Mouse (Mus musculus) skeletal muscle tissue, postnatal 0 days (tissue): ENCODE measurements around the gene Cabin1. TPM values are rescaled to one million over a fixed set of nuclear protein-coding genes. Genes with fewer than 3 reads are reported as not detected.

ENCODE experiments used
- polyA plus RNA-seq: library from polyadenylated mRNA; unstranded; fragments of >200 nt; fragmentation: Nextera tagmentation; extraction: Ambion mirVana; gene quantifications from 2 replicates; pipeline ENCODE4 v1.2.1, GENCODE M21; 2015

The Cabin1 gene
- 15.4 and 17.0 TPM in 2 replicates for polyA plus RNA-seq

DNA sequence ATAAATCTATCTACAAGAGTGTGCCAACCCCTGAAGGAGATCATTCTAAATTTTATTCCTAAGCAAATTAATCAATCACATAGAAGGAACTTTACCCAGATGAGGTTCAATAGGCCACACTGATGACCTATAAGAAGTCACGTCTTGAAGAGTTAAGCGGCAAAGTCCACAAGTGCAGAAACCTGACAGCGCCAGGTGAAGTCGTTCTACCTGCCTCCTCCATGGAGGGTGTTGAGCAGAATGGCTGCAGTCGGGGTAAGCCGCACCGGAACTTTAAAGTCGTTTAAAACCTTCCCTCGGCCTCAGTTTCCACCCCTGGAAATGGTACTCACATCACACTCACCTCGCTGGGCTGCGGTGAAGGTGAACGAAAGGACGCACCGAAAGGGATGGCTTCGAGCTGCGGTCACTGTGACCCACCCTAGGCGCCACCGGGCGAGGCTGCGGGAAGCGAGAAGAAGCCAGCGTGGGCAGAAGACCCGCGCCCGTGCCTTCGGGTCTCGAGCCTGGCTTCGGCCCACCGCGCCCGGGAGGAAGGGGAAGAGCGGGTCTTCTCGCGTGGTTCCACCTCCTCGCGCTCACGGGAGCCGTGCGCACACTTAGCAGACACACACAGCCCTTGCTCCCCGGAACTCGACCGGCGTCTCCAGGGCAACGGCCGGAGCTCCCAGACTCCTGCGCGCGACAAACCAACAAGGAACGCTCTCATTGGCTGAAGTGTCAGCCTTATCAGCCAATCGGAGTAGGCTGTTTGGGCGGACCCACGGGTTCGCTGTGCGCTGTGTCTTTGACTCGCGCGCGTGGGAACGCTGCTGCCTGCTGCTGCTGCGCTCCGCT is at the start of gene Cabin1:
Gene Cabin1 (minus strand): TSS at position 660 of the 837 bp plus-strand sequence.

GRCm38 (mm10) chr10:75798176-75798696 is 34.1 kb upstream of the Cabin1 start, which contains the start of gene Gstt1:
Gstt1 (minus strand) TSS chr10:75798584.

DNA sequence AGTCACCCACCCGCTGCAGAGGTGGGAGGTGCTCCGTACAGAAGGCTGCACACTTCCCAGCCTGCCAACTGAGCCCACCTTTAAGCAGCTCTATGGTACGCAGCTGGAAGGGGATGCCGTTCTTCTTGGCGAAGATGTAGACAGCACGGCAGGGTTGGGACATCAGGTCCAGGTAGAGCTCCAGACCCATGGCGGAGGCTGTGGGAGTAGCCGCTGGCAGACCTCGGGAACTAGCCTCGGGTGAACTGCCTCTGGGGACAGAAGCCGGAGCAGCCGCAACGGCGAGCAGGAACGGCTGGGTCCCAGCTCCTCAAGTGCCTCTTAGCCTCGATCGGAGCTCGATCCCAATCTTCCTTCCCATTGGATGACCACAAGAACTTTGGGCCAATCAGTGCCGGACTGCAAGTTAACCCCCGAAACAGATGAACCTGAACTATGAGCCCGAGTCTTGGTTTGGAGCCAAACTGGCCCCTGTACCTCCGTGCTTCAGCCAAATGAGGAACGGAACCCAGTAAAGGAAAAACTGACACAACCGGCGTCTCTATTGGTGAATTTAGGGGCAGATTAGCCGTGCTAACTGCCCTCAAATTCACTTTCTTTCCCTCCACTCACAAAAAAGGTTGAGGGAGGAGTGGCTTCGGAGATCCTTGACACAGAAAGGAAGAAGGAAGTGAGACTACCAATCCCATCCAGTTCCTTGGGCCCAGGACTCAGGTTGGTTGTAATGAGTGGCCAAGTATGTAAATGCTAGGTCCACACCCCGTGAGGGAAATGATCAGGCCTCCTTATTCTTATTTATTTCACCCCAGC is 16.8 kb upstream of the Cabin1 start, which contains the start of the genes Gm20441 and Gstt3:
Gene Gm20441 (minus strand): TSS at position 186 of the 810 bp plus-strand sequence.
Gene Gstt3 (minus strand): TSS at position 646 of the 810 bp plus-strand sequence.

GRCm38 (mm10) chr10:75772795-75773664 is 8.9 kb upstream of the Cabin1 start, which contains the start of gene Ddt:
Ddt (minus strand) TSS chr10:75773414.

DNA sequence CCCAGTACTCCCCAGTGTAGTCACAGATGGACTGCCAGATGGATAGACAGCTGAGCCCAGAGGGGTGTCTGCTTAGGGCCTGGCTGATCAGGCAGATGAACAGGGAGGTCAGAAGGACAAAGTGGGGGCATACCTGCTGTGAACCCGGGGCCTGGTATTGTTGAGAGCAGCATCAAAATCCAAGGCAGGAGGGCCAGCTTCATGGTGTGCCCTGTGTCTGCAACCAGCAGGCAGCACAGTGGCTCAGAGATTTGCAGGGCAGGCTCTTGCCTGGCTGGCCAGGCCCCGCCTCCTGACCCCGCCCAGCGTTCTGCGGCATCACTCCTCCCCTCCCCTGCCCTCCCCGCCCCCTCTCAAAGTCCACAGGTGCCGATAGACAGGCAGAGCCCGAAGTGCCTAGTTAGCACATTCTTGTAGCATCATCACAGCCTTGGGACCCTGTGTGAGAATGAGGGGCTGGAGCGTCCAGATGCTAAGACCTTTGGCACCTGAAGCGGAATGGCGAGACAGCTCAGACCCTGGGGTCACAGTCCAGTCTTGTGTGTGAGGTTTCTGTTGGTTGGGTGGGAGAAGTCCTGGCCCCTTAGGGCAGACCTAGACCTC is 120.3 kb downstream of the Cabin1 start, which contains the start of gene Susd2:
Gene Susd2 (minus strand): TSS at position 268 of the 603 bp plus-strand sequence.

Other genes with a start within 250 kb of the Cabin1 start
- gene Snrpd3, start 246.8 kb downstream of the Cabin1 start, polyA plus RNA-seq: 59.6 and 80.7 TPM in 2 replicates
- gene Gucd1, start 246.4 kb downstream of the Cabin1 start, polyA plus RNA-seq: 20.8 and 23.3 TPM in 2 replicates
- gene Lrrc75b, start 204.0 kb downstream of the Cabin1 start, polyA plus RNA-seq: 0.46 TPM in 2 replicates
- not detected in 2 replicates for gene Ggt1, start 202.7 kb downstream of the Cabin1 start, polyA plus RNA-seq
- 7.3 and 9.4 TPM in 2 replicates for gene Ggt5, start 175.0 kb downstream of the Cabin1 start, polyA plus RNA-seq
- 4.9 and 5.1 TPM in 2 replicates for gene Susd2, start 120.3 kb downstream of the Cabin1 start, polyA plus RNA-seq
- gene Ddt, start 9.1 kb upstream of the Cabin1 start, polyA plus RNA-seq: 53.2 and 61.3 TPM in 2 replicates
- gene Gm20441, start 16.6 kb upstream of the Cabin1 start, polyA plus RNA-seq: not detected in 2 replicates
- 4.5 and 5.3 TPM in 2 replicates for gene Gstt3, start 17.1 kb upstream of the Cabin1 start, polyA plus RNA-seq
- gene Gstt1, start 34.2 kb upstream of the Cabin1 start, polyA plus RNA-seq: 8.6 and 8.9 TPM in 2 replicates
- not detected in 2 replicates for gene Gstt4, start 58.2 kb upstream of the Cabin1 start, polyA plus RNA-seq
- gene Gstt2, start 73.1 kb upstream of the Cabin1 start, polyA plus RNA-seq: 9.9 and 11.9 TPM in 2 replicates
- gene Mif, start 95.9 kb upstream of the Cabin1 start, polyA plus RNA-seq: 482 and 560 TPM in 2 replicates
- gene Derl3, start 129.1 kb upstream of the Cabin1 start, polyA plus RNA-seq: 0.50 and 0.58 TPM in 2 replicates
- 60.6 and 68.3 TPM in 2 replicates for gene Smarcb1, start 157.3 kb upstream of the Cabin1 start, polyA plus RNA-seq
- gene Chchd10, start 168.8 kb upstream of the Cabin1 start, polyA plus RNA-seq: 555 and 642 TPM in 2 replicates
- 11.6 and 12.3 TPM in 2 replicates for gene Mmp11, start 172.2 kb upstream of the Cabin1 start, polyA plus RNA-seq
- gene Gm867, start 176.3 kb upstream of the Cabin1 start, polyA plus RNA-seq: not detected in 2 replicates
- 0.24 TPM in 1 of 2 replicates, not detected in the other for gene Vpreb3, start 178.7 kb upstream of the Cabin1 start, polyA plus RNA-seq
- gene Gm5134, start 190.2 kb upstream of the Cabin1 start, polyA plus RNA-seq: not detected in 2 replicates